Mouse (Mus musculus) testis, adult 2 months (tissue): ENCODE measurements around the gene Ptrh2.

ENCODE experiments used
- CTCF ChIP-seq: fragments of 200-500 bp; IDR thresholded peaks from 2 replicates; pipeline ENCODE4 v1.5.1; 2012; ENCODE audit warnings: low read depth, mild to moderate bottlenecking, inconsistent platforms, low read length, moderate library complexity; ENCODE audit not compliant: control insufficient read depth, insufficient read depth, insufficient replicate concordance
- POLR2A ChIP-seq: fragments of 200-500 bp; IDR thresholded peaks from 2 replicates; pipeline ENCODE4 v1.6.1; 2012; ENCODE audit warnings: low read depth, mild to moderate bottlenecking, inconsistent platforms, low read length, moderate library complexity; ENCODE audit not compliant: control insufficient read depth

DNA sequence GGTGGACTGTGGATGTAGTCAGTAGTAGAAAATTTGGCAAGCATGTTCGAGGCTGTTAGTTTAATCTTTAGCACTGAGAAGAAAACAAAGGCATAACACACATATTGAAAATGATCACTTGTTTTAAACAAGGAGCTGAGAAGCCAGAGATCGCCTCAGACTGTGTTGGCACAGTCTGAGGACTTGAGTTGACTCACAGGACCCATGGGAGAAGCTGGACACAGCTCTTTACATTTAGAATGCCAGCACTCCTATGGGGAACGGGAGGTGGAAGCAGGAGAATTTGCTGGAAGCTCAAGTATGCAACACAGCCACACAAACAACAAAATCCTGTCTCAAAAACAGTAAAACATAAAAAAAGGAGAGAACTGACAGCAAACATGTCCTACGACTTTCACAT lies 29.7 kb upstream of the Ptrh2 start:
- TF ChIP-seq POLR2A = no peak
- TF ChIP-seq CTCF = no peak
